Mouse (Mus musculus) adrenal gland, postnatal 10 days (tissue): ENCODE data around the gene Rhno1. TPM values are rescaled to one million over a fixed set of nuclear protein-coding genes. Genes with fewer than 3 reads are reported as not detected.

Experiments used
- total RNA-seq, 2 experiments: library from RNA; stranded (reverse); gene quantifications; 2 replicates each; pipeline ENCODE4 v1.2.3; 2021

The Rhno1 gene
- total RNA-seq, 2 experiments from 2014 or later, result 21.7 to 30.1 TPM

Other genes with a start within 250 kb of the Rhno1 start
- 10 to 100 TPM; 55.8 to 66.3 TPM for gene Tspan9, start 219.3 kb downstream of the Rhno1 start, total RNA-seq
- 1 to 10 TPM; 4.4 to 4.6 TPM for gene Tead4, start 62.1 kb downstream of the Rhno1 start, total RNA-seq
- gene Tulp3, start 7.1 kb downstream of the Rhno1 start, total RNA-seq, result 10 to 100 TPM; 24.2 to 27.2 TPM
- gene Foxm1, start 56 bp upstream of the Rhno1 start, total RNA-seq, result 10 to 100 TPM; 15.3 to 16.6 TPM
- gene Tex52, start 12.5 kb upstream of the Rhno1 start, total RNA-seq, result not detected
- not detected for gene Gm44596, start 12.6 kb upstream of the Rhno1 start, total RNA-seq
- gene Nrip2, start 36.4 kb upstream of the Rhno1 start, total RNA-seq, result 1 to 10 TPM; 3.0 to 4.7 TPM
- gene Itfg2, start 62.0 kb upstream of the Rhno1 start, total RNA-seq, result 10 to 100 TPM; 19.2 to 19.9 TPM
- 100 to 1,000 TPM; 170 to 173 TPM for gene Fkbp4, start 75.8 kb upstream of the Rhno1 start, total RNA-seq
- gene Pzp, start 163.8 kb upstream of the Rhno1 start, total RNA-seq, result 100 to 1,000 TPM; 288 to 650 TPM
- 1 to 10 TPM; 1.1 to 1.7 TPM for gene A2ml1, start 218.7 kb upstream of the Rhno1 start, total RNA-seq